Mouse (Mus musculus): ENCODE measurements at regions not wholly inside any gene's neighbourhood (a gene's known extent, or its start where the extent isn't known, plus 50 kb on each side); places are given as distances from the start of the nearest gene placed in this dataset.

GRCm38 (mm10) chr5:64498431-64498830 lies 304.8 kb upstream of the Klf3 start:
- TF ChIP-seq CTCF (IDR thresholded peaks at IDR 0.05; ENCODE audit: low read depth, low read length): no peak
- no peak for TF ChIP-seq POLR2A (IDR thresholded peaks at IDR 0.05; ENCODE audit: insufficient read depth, low read length)
- no peak for TF ChIP-seq EP300 (IDR thresholded peaks at IDR 0.05; ENCODE audit: insufficient read depth, low read depth, low read length)

Measured in ES-Bruce4 (cell line).